Mouse (Mus musculus): ENCODE data around the gene Vipr1. TPM values are rescaled to one million over a fixed set of nuclear protein-coding genes. Genes with fewer than 3 reads are reported as not detected.
A peak's percentile ranks its signal among the peaks of the same experiment; 100 is the strongest.

Gene Vipr1
- polyA plus RNA-seq, 1 experiment = 171 TPM

DNA sequence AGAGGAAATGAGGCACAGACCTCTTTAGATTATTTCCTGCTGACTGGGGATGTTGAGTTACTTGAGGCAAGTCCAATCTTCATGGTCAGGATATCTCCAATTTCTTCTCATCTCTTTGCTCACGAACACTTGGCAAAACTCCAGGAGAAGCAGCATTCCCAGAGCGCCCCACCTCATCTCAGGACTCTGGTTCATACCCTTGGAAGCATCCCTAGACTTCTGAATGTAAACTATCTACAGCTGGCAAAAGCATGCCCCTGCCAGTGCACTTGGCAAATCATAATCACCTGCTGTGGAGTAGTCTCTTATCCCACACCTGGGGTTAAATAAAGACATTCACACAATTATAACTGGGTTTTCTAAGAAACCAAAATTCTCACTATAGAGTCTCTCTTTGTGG, 74.5 kb downstream of the Vipr1 start:
- H3K4me3 ChIP-seq (ENCODE audit: low read depth, low read length) = no peak overlapping the region
- WGBS = 80% methylated on average over 2 of the region's 2 CpGs
- H3K27me3 ChIP-seq (ENCODE audit: control insufficient read depth, insufficient read depth, low read length) = no peaks in the 10 kb centered on the region
- TF ChIP-seq POLR2A (IDR thresholded peaks at IDR 0.05; ENCODE audit: low read depth, low read length) (no peak), CTCF (IDR thresholded peaks at IDR 0.05; ENCODE audit: extremely low read depth, insufficient read length, insufficient replicate concordance, low read depth, low read length) (no peak)
- H3K27ac ChIP-seq (ENCODE audit: insufficient read depth, low read depth, low read length) = no peak overlapping the region
- H3K36me3 ChIP-seq (ENCODE audit: control insufficient read depth, insufficient read depth, low read length) = peaks cover 3% of the 10 kb centered on the region
- no peaks in the 10 kb centered on the region; the same call in 1 of the 2 replicates for H3K4me1 ChIP-seq (ENCODE audit: control insufficient read depth, insufficient read depth, insufficient read length, low read length)

DNA sequence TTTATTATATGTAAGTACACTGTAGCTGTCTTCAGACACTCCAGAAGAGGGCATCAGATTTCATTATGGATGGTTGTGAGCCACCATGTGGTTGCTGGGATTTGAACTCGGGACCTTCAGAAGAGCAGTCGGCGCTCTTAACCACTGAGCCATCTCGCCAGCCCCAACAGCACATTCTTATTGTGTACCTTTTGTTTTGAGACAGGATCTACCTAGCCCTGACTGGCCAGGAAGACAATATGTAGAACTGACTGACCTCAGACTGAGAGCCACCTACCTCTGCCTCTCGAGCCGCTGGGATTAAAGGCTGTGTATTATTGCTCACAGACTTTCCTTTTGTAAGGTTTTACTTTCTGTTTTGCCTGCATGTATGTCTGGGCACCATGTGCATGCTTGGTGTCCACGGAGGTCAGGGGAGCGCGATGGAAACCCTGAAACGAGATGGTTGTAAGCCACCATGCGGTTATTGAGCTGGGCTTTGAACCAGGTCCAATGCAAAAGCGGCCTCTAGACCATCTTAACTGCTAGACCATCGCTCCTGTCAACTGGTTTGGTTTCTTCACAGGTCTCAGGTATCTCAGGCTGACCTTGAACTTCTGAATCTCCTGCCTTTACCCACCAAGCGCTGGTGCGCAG, 75.7 kb downstream of the Vipr1 start:
- no peaks in the 10 kb centered on the region for H3K36me3 ChIP-seq (ENCODE audit: control insufficient read depth, insufficient read depth, low read length)
- no peaks in the 10 kb centered on the region; the same call in 1 of the 2 replicates for H3K4me1 ChIP-seq (ENCODE audit: control insufficient read depth, insufficient read depth, insufficient read length, low read length)
- peak overlapping the region; percentile 64 for H3K4me3 ChIP-seq (ENCODE audit: low read depth, low read length)
- 49% methylated on average over 15 of the region's 15 CpGs for WGBS
- peak overlapping the region; percentile 87 for H3K27ac ChIP-seq (ENCODE audit: insufficient read depth, low read depth, low read length)
- H3K27me3 ChIP-seq (ENCODE audit: control insufficient read depth, insufficient read depth, low read length) = no peaks in the 10 kb centered on the region
- TF ChIP-seq CTCF (IDR thresholded peaks at IDR 0.05; ENCODE audit: extremely low read depth, insufficient read length, insufficient replicate concordance, low read depth, low read length) = no peak
- TF ChIP-seq POLR2A (IDR thresholded peaks at IDR 0.05; ENCODE audit: low read depth, low read length) = no peak

DNA sequence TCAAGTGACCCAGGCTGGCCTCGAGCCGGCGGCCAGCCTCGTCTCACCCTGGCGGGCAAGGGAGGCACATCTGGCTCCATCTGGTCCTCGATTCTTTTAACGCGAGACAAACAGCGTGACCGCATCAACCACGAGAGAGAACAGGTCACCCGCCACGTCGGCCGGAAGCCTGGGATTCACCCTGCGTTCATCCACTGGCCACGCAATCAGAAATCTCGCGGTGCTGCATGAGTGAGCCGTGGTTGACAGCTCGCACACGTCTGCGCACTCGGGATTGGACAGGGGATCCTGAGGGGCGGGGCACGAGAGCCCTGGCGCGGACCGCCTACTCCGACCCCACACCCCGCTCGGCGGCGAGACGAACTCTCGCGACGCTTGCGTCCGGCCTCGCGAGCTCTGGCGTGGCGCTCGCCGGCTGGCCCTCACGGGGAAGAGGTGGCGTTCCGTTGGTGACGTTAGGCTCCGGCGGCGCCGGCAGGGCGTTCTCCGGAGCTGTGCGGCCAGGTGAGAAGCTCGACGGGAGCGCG, 76.3 kb downstream of the Vipr1 start, which contains the start of gene Nktr:
Nktr (plus strand) TSS at position 378 of the 527 bp plus-strand sequence.
- Histone ChIP-seq H3K4me1 (ENCODE audit: control insufficient read depth, insufficient read depth, insufficient read length, low read length) (no peaks in the 10 kb centered on the region; the same call in 1 of the 2 replicates), H3K27me3 (ENCODE audit: control insufficient read depth, insufficient read depth, low read length) (no peaks in the 10 kb centered on the region), H3K4me3 (ENCODE audit: low read depth, low read length) (peak within 1 kb of the TSS; percentile 73), H3K27ac (ENCODE audit: insufficient read depth, low read depth, low read length) (peak within 1 kb of the TSS; percentile 87), H3K36me3 (ENCODE audit: control insufficient read depth, insufficient read depth, low read length) (no peaks in the 10 kb centered on the region)
- WGBS = under 1% methylated on average over 59 of the region's 61 CpGs
- TF ChIP-seq POLR2A (IDR thresholded peaks at IDR 0.05; ENCODE audit: low read depth, low read length) (peak; percentile 32; the same call in 1 of the 2 replicates), CTCF (IDR thresholded peaks at IDR 0.05; ENCODE audit: extremely low read depth, insufficient read length, insufficient replicate concordance, low read depth, low read length) (no peak)

DNA sequence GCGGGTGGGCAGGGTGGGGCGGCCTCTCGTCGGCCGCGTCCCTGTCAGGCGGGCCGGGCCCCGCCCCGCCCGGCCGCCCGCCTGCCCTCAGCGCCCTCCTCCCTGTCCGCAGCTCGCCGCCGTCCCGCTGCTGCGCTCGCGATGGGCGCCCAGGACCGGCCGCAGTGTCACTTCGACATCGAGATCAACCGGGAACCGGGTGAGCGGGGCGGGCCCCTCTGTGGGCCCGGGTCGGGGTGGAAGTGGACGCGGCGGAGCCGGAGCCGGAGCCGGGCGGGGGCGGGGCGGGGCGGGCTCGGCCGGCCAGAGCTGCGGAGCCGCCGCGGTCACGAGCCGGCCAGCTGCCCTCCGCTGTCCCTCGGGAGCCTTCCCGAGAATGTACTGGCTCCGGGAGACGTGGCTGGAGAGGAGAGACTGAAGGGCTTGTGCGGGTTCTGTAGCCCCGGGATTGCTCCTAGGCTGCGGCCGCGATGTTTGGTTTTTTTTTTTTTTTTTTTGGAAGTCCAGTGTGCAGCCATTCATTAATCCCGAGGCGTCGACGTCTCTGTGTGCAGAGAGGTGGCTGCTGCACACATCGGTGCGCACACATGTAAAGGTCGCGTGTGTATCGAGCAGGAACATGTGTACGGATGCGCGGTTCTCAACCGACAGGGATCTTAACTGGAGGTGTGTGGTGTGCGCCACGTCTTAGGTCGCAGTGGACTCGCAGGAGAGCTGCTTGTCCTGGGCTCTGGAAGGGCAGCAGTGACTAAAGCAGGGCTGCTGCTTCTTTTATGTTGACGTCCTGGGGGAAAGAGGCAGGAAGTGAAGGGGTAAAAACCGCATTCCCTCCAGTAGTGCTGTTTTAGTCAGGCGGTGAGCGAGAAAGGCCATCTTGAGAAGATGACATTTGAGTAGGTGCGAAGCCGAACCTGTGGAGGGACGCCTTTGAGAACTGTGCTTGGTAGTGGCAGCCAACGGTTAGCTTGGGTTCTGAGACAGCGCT, 77.1 kb downstream of the Vipr1 start:
- no peaks in the 10 kb centered on the region; the same call in 1 of the 2 replicates for H3K4me1 ChIP-seq (ENCODE audit: control insufficient read depth, insufficient read depth, insufficient read length, low read length)
- H3K27ac ChIP-seq (ENCODE audit: insufficient read depth, low read depth, low read length) = peak overlapping the region; percentile 74
- TF ChIP-seq CTCF (IDR thresholded peaks at IDR 0.05; ENCODE audit: extremely low read depth, insufficient read length, insufficient replicate concordance, low read depth, low read length) (no peak; the same call in 1 of the 2 replicates), POLR2A (IDR thresholded peaks at IDR 0.05; ENCODE audit: low read depth, low read length) (peak; percentile 20)
- no peaks in the 10 kb centered on the region for H3K36me3 ChIP-seq (ENCODE audit: control insufficient read depth, insufficient read depth, low read length)
- no peaks in the 10 kb centered on the region for H3K27me3 ChIP-seq (ENCODE audit: control insufficient read depth, insufficient read depth, low read length)
- WGBS = under 1% methylated on average over 78 of the region's 87 CpGs
- H3K4me3 ChIP-seq (ENCODE audit: low read depth, low read length) = peak overlapping the region; percentile 73

Other genes with a start within 250 kb of the Vipr1 start
- gene Cck, start 147.0 kb upstream of the Vipr1 start, polyA plus RNA-seq (2012; rRNA removed) = 168 and 248 TPM in 2 replicates
- gene Lyzl4, start 620 bp upstream of the Vipr1 start, polyA plus RNA-seq (2012; rRNA removed) = 0.32 TPM in 1 of 2 replicates, not detected in the other
- gene Sec22c, start 62.8 kb downstream of the Vipr1 start, polyA plus RNA-seq (2012; rRNA removed) = 18.2 and 27.0 TPM in 2 replicates
- 10.9 and 11.6 TPM in 2 replicates for gene Ss18l2, start 67.6 kb downstream of the Vipr1 start, polyA plus RNA-seq (2012; rRNA removed)
- 16.7 and 30.2 TPM in 2 replicates for gene Nktr, start 76.5 kb downstream of the Vipr1 start, polyA plus RNA-seq (2012; rRNA removed)
- 5.9 and 8.9 TPM in 2 replicates for gene Zfp651, start 116.6 kb downstream of the Vipr1 start, polyA plus RNA-seq (2012; rRNA removed)
- gene Klhl40, start 134.9 kb downstream of the Vipr1 start, polyA plus RNA-seq (2012; rRNA removed) = 0.14 TPM in 1 of 2 replicates, not detected in the other
- 5.1 and 5.2 TPM in 2 replicates for gene Hhatl, start 149.8 kb downstream of the Vipr1 start, polyA plus RNA-seq (2012; rRNA removed)
- gene Ccdc13, start 196.7 kb downstream of the Vipr1 start, polyA plus RNA-seq (2012; rRNA removed) = 0.65 TPM in 1 of 2 replicates, not detected in the other
- gene Higd1a, start 215.6 kb downstream of the Vipr1 start, polyA plus RNA-seq (2012; rRNA removed) = 7.0 and 11.4 TPM in 2 replicates